Mouse (Mus musculus): ENCODE measurements around the gene Epor.

Gene Epor

GRCm38 (mm10) chr9:21963417-21963816 is at the start of gene Epor:
Gene Epor (minus strand): TSS chr9:21963506.
- no peak for DNase-seq (ENCODE audit: low spot score)

- no peak for DNase-seq (ENCODE audit: low spot score)
Measured at GRCm38 (mm10) chr9:22012731-22013130, 49.4 kb upstream of the Epor start.

GRCm38 (mm10) chr9:22011055-22011454 is 47.7 kb upstream of the Epor start:
- no peak for DNase-seq (ENCODE audit: low spot score)

GRCm38 (mm10) chr9:22004546-22004945 is 41.2 kb upstream of the Epor start:
- DNase-seq (ENCODE audit: low spot score): no peak

GRCm38 (mm10) chr9:22003163-22003554 is 39.9 kb upstream of the Epor start:
- no peak for DNase-seq (ENCODE audit: low spot score)

- DNase-seq (ENCODE audit: low spot score): peak; percentile 100
Measured at GRCm38 (mm10) chr9:22002194-22003162, 39.2 kb upstream of the Epor start, which contains the start of the genes Ccdc151 and Prkcsh. Gene Ccdc151 (minus strand): TSS chr9:22002634. Gene Prkcsh (plus strand): TSS chr9:22002806.

- no peak for DNase-seq (ENCODE audit: low spot score)
Measured at GRCm38 (mm10) chr9:22001633-22002032, 38.3 kb upstream of the Epor start.

- no peak for DNase-seq (ENCODE audit: low spot score)
Measured at GRCm38 (mm10) chr9:22000296-22000695, 37.0 kb upstream of the Epor start.

- DNase-seq (ENCODE audit: low spot score): no peak
Measured at GRCm38 (mm10) chr9:21996178-21996867, 33.0 kb upstream of the Epor start.

- DNase-seq (ENCODE audit: low spot score): no peak
Measured at GRCm38 (mm10) chr9:21992227-21992626, 28.9 kb upstream of the Epor start.

- DNase-seq (ENCODE audit: low spot score): peak; percentile 70
Measured at GRCm38 (mm10) chr9:21989230-21990110, 26.2 kb upstream of the Epor start, which contains the start of gene Rgl3. Gene Rgl3 (minus strand): TSS chr9:21989446.

GRCm38 (mm10) chr9:21988421-21989101 is 25.3 kb upstream of the Epor start:
- peak; percentile 11 for DNase-seq (ENCODE audit: low spot score)

GRCm38 (mm10) chr9:21987592-21988342 is 24.5 kb upstream of the Epor start:
- DNase-seq (ENCODE audit: low spot score): no peak

- DNase-seq (ENCODE audit: low spot score): no peak
Measured at GRCm38 (mm10) chr9:21983911-21984310, 20.6 kb upstream of the Epor start.

- no peak for DNase-seq (ENCODE audit: low spot score)
Measured at GRCm38 (mm10) chr9:21978398-21979128, 15.3 kb upstream of the Epor start.

GRCm38 (mm10) chr9:21977972-21978371 is 14.7 kb upstream of the Epor start:
- DNase-seq (ENCODE audit: low spot score): no peak

GRCm38 (mm10) chr9:21977331-21977730 is 14.0 kb upstream of the Epor start:
- DNase-seq (ENCODE audit: low spot score): no peak

- DNase-seq (ENCODE audit: low spot score): no peak
Measured at GRCm38 (mm10) chr9:21976626-21977175, 13.4 kb upstream of the Epor start.

GRCm38 (mm10) chr9:21969304-21969703 is 6.0 kb upstream of the Epor start:
- no peak for DNase-seq (ENCODE audit: low spot score)

Measured in lung, postnatal 25 days (tissue).